Mouse (Mus musculus): Measurements from ENCODE around the gene Bcl2l1.

DNA sequence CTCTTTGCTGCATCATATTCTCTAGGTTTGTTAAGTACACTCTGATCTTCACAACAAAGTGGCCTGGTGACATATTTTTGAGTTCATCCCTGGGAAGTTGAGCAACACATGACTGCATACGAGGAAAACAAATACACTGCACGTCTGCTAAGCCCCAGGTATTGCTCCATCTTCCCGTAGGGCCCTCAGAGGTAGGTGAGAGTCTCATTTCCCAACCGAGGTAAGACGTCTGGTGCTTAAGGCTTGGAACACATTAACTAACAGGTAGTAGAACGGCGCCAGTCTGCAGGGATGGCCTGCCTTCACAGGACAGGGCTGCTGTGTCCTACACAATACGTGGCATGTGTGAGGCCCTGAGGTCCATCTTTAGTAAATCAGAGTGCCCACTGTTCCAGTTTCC, 46.9 kb downstream of the Bcl2l1 start:
- TF ChIP-seq CTCF (IDR thresholded peaks at IDR 0.05; ENCODE audit: extremely low read depth, insufficient read depth, insufficient read length, insufficient replicate concordance), result no peak
- no peak for TF ChIP-seq POLR2A (IDR thresholded peaks at IDR 0.05; ENCODE audit: low read depth, low read length)
